Mouse (Mus musculus): ENCODE measurements around the gene Epor. TPM values are rescaled to one million over a fixed set of nuclear protein-coding genes. Genes with fewer than 3 reads are reported as not detected.

Gene Epor
- 0.74 and 1.8 TPM in 2 replicates for total RNA-seq (2014; rRNA removed)
- 4.8 and 5.0 TPM in 2 replicates for polyA plus RNA-seq (2012; rRNA removed)

GRCm38 (mm10) chr9:21963417-21963816 is at the start of gene Epor:
Gene Epor, minus strand, starts transcription at chr9:21963506.
- TF ChIP-seq CTCF (IDR thresholded peaks at IDR 0.05; ENCODE audit: low read depth, low read length), result no peak
- no peak for TF ChIP-seq POLR2A (IDR thresholded peaks at IDR 0.05; ENCODE audit: extremely low read depth, insufficient read depth, low read length)
- Histone ChIP-seq H3K4me3 (ENCODE audit: insufficient read depth, low read depth, low read length) (peak within 1 kb of the TSS; percentile 56), H3K79me2 (ENCODE audit: control insufficient read depth, insufficient read depth, low read length) (no peaks in the 10 kb centered on the region), H3K9ac (ENCODE audit: low read depth, low read length) (peak within 1 kb of the TSS; percentile 46), H3K27me3 (ENCODE audit: control insufficient read depth, insufficient read depth, low read length) (peaks cover 6% of the 10 kb centered on the region), H3K36me3 (ENCODE audit: control insufficient read depth, insufficient read depth, low read length) (no peaks in the 10 kb centered on the region), H3K27ac (replicated peaks; ENCODE audit: insufficient read depth, low read depth, low read length) (peak within 1 kb of the TSS; percentile 16), H3K4me1 (ENCODE audit: control insufficient read depth, insufficient read depth, low read length) (no peaks in the 10 kb centered on the region)
- no peak for DNase-seq (ENCODE audit: extremely low read depth, low read depth, low spot score)
- 52% methylated on average over 8 of the region's 8 CpGs for WGBS

GRCm38 (mm10) chr9:22012731-22013130 is 49.4 kb upstream of the Epor start:
- Histone ChIP-seq H3K36me3 (ENCODE audit: control insufficient read depth, insufficient read depth, low read length) (peaks cover 11% of the 10 kb centered on the region; the same call in 1 of the 2 replicates), H3K79me2 (ENCODE audit: control insufficient read depth, insufficient read depth, low read length) (no peaks in the 10 kb centered on the region), H3K9ac (ENCODE audit: low read depth, low read length) (no peak overlapping the region), H3K4me3 (ENCODE audit: insufficient read depth, low read depth, low read length) (no peak overlapping the region), H3K27ac (replicated peaks; ENCODE audit: insufficient read depth, low read depth, low read length) (no peak overlapping the region), H3K4me1 (ENCODE audit: control insufficient read depth, insufficient read depth, low read length) (no peaks in the 10 kb centered on the region; the same call in 1 of the 2 replicates), H3K27me3 (ENCODE audit: control insufficient read depth, insufficient read depth, low read length) (no peaks in the 10 kb centered on the region)
- no peak for DNase-seq (ENCODE audit: extremely low read depth, low read depth, low spot score)
- WGBS, result 96% methylated on average over 13 of the region's 13 CpGs
- TF ChIP-seq POLR2A (IDR thresholded peaks at IDR 0.05; ENCODE audit: extremely low read depth, insufficient read depth, low read length), result no peak

GRCm38 (mm10) chr9:22011055-22011454 is 47.7 kb upstream of the Epor start:
- Histone ChIP-seq H3K27me3 (ENCODE audit: control insufficient read depth, insufficient read depth, low read length) (no peaks in the 10 kb centered on the region), H3K79me2 (ENCODE audit: control insufficient read depth, insufficient read depth, low read length) (no peaks in the 10 kb centered on the region), H3K27ac (replicated peaks; ENCODE audit: insufficient read depth, low read depth, low read length) (no peak overlapping the region), H3K36me3 (ENCODE audit: control insufficient read depth, insufficient read depth, low read length) (peaks cover 14% of the 10 kb centered on the region; the same call in 1 of the 2 replicates), H3K4me1 (ENCODE audit: control insufficient read depth, insufficient read depth, low read length) (no peaks in the 10 kb centered on the region), H3K9ac (ENCODE audit: low read depth, low read length) (no peak overlapping the region), H3K4me3 (ENCODE audit: insufficient read depth, low read depth, low read length) (no peak overlapping the region)
- DNase-seq (ENCODE audit: extremely low read depth, low read depth, low spot score), result no peak
- 81% methylated on average over 5 of the region's 5 CpGs for WGBS
- TF ChIP-seq POLR2A (IDR thresholded peaks at IDR 0.05; ENCODE audit: extremely low read depth, insufficient read depth, low read length), result no peak
- no peak for TF ChIP-seq CTCF (IDR thresholded peaks at IDR 0.05; ENCODE audit: low read depth, low read length)

- H3K79me2 ChIP-seq (ENCODE audit: control insufficient read depth, insufficient read depth, low read length), result 0 out of 2 replicates have a peak, but pooled peaks cover 3% of the 10 kb centered on the region
- no peak overlapping the region for H3K27ac ChIP-seq (replicated peaks; ENCODE audit: insufficient read depth, low read depth, low read length)
- no peak overlapping the region for H3K9ac ChIP-seq (ENCODE audit: low read depth, low read length)
- H3K27me3 ChIP-seq (ENCODE audit: control insufficient read depth, insufficient read depth, low read length), result no peaks in the 10 kb centered on the region
- TF ChIP-seq CTCF (IDR thresholded peaks at IDR 0.05; ENCODE audit: low read depth, low read length), result no peak
- TF ChIP-seq POLR2A (IDR thresholded peaks at IDR 0.05; ENCODE audit: extremely low read depth, insufficient read depth, low read length), result no peak
- WGBS, result 97% methylated on average over 12 of the region's 12 CpGs
- DNase-seq (ENCODE audit: extremely low read depth, low read depth, low spot score), result no peak
- no peak overlapping the region for H3K4me3 ChIP-seq (ENCODE audit: insufficient read depth, low read depth, low read length)
- H3K4me1 ChIP-seq (ENCODE audit: control insufficient read depth, insufficient read depth, low read length), result peaks cover 4% of the 10 kb centered on the region; the same call in 1 of the 2 replicates
- H3K36me3 ChIP-seq (ENCODE audit: control insufficient read depth, insufficient read depth, low read length), result peaks cover 5% of the 10 kb centered on the region; the same call in 1 of the 2 replicates
These were observed 41.2 kb upstream of the Epor start for GRCm38 (mm10) chr9:22004546-22004945.

- WGBS, result 1% methylated on average over 18 of the region's 18 CpGs
- H3K27ac ChIP-seq (replicated peaks; ENCODE audit: insufficient read depth, low read depth, low read length), result peak overlapping the region; percentile 24
- 0 out of 2 replicates have a peak, but pooled peaks cover 3% of the 10 kb centered on the region for H3K79me2 ChIP-seq (ENCODE audit: control insufficient read depth, insufficient read depth, low read length)
- DNase-seq (ENCODE audit: extremely low read depth, low read depth, low spot score), result no peak
- H3K9ac ChIP-seq (ENCODE audit: low read depth, low read length), result peak overlapping the region; percentile 54
- no peaks in the 10 kb centered on the region for H3K27me3 ChIP-seq (ENCODE audit: control insufficient read depth, insufficient read depth, low read length)
- H3K4me1 ChIP-seq (ENCODE audit: control insufficient read depth, insufficient read depth, low read length), result peaks cover 4% of the 10 kb centered on the region; the same call in 1 of the 2 replicates
- H3K4me3 ChIP-seq (ENCODE audit: insufficient read depth, low read depth, low read length), result peak overlapping the region; percentile 62
- H3K36me3 ChIP-seq (ENCODE audit: control insufficient read depth, insufficient read depth, low read length), result peaks cover 3% of the 10 kb centered on the region; the same call in 1 of the 2 replicates
- TF ChIP-seq POLR2A (IDR thresholded peaks at IDR 0.05; ENCODE audit: extremely low read depth, insufficient read depth, low read length), result no peak
- TF ChIP-seq CTCF (IDR thresholded peaks at IDR 0.05; ENCODE audit: low read depth, low read length), result no peak
These were observed 39.9 kb upstream of the Epor start for GRCm38 (mm10) chr9:22003163-22003554.

Measured in liver, adult 2 months (tissue).